Mouse (Mus musculus): ENCODE results near the gene Sun1.

Gene Sun1

DNA sequence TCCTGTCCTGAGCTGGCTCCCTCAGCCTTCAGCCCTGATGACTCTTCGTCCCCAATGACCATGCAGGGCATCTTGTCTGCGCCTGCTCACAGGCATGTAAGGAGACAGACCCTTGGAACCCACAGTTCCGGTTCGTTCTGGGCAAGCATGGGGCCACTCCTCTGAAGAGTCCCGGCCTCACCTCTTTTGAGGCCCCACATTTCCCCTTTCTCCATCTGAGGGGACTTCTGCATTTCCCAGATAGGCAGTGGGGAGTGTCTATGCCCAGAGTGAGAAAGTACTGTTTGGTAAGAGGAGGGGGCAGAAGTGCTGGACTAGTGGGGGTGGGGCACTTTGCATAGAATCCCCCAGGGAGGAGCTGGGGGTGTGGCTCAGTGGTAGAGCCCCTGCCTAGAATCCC is 86.7 kb downstream of the Sun1 start:
- no peak for DNase-seq

DNA sequence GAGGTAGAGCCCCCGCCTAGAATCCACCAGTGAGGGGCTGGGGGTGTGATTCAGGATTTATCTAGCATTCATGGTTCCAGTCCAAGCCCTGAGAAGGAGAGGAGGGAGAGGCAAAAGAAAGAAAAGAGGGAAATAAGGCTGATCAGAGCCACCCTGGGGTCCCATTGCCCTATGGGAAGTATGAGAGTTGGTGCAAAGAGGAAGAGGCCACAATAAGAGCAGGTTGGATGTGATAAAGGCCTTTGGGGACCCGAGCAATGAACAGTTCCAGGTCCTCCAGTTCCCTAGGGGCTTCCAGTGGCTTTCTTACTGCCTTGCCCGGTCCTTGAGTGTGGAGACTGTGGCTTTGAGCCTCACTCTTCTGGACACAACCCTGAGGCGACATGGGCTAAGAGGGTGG is 87.3 kb downstream of the Sun1 start:
- no peak for DNase-seq

DNA sequence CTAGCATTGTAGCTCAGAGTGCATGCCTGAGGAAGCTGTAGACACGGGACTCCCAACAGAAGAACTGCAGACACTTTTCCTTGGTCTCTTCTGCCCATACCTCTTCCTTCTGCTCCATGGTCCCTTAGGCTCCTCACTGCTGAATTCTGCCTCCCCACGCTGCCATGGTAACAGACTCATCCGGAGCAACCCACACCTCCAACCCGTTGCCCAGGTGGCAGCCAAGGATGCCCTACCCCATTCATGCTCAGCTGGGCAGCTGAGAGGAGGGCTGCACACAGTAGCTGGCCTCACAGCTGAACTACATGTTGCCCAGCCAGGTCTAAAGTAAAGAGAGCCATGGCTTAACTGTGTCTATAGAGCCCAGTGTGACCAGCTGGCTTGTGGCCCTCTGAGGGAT is 88.2 kb downstream of the Sun1 start:
- DNase-seq: no peak

DNA sequence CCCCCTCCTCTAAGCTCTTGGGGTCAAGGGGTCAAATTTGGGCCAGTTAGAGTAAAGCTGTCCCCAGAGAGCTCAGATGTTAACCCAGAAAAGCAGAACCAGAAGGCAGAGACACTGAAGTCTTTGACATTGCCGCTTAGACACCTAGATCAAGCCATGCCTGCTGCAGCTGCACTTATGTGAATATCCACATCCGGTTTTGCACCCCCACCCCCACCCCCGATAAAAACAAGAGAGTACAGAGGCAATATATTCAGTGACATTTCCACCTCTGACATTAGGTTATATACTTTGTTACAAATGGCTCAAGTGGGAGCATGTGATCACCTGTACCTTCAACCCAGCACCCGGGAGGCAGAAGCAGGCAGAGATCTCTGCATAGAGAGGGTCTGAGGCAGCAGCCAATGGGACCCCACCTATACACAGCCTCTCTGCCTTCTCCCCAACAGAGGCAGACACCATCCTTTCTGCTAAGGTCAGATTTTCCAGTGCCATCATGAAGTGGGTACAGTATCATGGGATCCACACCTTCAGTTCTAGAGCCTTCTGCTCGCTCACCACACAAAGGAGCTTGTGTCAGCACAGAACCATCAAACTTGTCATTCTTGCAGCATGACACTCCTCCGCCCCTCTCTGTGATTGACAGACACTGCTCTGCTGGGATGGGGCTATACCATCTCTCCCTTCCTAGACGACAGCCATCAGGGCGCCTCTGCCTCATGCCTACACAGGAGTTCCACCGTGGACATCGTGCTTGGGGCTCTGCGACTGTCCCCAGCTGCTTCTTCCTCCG is 90.2 kb downstream of the Sun1 start:
- DNase-seq: no peak

DNA sequence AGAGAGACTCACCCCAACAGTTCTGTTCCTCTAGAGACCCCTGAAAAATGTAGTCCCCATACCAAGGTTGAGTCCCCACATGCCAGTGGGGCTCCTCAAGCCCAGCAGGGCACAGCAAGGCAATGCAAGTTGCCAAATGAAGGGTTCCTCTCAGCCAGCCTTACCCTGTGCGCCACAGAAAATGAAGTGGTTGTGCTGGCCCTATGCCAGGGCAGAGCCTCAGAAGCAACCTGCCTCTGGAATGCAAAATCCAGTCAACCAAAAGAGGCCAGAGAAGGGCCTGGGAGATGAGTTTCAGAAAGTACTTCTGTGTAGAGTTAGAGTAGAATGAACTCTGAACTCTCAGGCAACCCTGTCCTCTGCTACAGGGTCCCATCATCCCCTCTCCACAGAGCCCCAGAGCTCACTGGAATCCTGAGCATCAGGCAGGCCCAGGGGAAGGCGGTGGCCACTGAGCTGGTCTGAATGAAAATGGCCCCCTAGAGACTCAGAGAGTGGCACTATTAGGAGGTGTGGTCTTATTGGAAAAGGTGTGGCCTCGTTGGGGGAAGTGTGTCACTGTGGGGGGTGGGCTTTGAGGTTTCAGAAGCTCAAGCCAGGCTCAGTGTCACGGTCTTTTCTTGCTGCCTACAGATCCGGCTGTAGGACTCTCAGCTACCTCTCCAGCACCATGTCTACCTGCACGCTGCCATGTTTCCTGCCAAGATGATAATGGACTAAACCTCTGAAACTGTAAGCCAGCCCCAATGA is 91.5 kb downstream of the Sun1 start:
- DNase-seq: no peak

DNA sequence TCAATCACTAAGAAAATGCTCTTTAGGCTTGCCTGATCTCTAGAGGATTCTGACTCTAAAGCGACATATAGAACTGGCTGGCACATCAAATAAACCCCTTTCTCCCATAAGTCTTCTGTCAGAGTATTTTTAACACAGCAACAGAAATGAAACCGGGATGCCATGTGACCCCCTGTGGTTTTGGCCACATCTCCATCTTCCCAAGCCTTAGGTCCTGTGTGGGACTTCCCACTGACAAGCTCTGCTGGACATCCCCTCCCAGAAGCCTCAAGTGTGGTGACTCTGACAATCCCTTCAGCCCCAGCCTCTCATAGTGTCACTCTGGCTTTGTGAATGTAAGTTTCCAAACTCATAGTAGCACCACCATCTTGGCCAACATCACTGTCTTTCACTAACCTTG is 93.7 kb downstream of the Sun1 start:
- DNase-seq: no peak

DNA sequence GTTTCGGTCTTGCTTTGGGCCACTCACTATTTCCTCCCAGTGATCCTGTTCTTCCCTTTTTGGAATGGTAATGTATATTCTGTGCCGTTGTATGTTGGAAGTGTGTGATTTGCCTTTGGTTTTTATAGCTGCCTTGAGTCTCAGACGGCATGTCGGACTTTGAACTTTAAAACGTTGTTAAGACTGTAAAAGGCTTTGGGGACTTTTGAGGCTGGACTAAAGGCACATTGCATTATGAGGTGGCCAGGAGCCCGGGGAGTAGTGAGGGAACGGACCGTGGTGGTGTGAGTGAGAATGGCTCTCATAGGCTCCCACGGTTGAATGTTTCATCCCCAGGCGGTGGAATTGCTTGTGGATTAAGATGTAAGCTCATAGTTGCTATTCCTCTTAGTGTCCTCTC is 96.7 kb downstream of the Sun1 start:
- DNase-seq: no peak

DNA sequence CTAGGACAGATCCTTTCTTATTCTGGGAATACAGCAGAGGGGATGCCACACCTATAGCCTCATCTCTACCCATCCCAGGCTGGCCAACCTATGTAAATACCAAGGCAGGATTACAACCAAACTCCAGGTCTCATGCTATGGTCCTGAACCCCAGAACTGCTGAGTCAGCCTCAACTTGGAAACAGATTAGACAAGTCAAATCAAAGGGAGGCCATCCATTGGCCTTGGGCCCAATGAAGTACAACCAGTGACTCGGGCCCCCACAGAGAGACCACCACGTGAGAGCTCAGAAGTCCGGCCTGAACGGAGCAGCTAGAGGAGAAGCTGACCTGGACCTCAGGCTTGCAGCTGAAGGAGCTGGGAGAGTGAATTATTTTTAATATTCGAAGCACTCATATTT is 97.3 kb downstream of the Sun1 start:
- no peak for DNase-seq

All from cerebellum, adult 11 months (tissue).